Mouse (Mus musculus): Measurements from ENCODE around the gene Syngr2. TPM values are rescaled to one million over a fixed set of nuclear protein-coding genes. Genes with fewer than 3 reads are reported as not detected.

The Syngr2 gene
- total and polyA plus RNA-seq, 2 experiments from 2014 or later: 14.0 to 25.3 TPM

DNA sequence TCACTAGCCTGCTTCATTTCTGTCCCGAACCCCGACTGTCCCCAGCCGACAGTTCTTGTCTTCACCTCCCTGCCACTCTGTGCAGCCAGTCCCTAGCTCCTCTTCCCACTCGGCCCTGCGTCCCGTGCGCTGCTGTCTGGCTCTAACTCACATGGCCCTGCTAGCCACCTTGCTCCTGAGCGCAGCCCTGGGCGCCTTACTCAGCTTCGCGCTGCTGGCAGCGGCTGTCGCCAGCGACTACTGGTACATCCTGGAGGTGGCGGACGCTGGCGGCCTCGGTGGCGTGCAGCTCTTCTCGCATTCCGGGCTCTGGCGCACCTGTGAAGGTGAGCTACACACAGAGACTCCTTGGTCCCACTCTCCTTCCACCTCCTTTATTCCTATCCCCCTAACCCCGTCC is 51.1 kb downstream of the Syngr2 start, which contains the start of gene Tmem235:
Gene Tmem235 (plus strand): TSS at position 152 of the 400 bp plus-strand sequence.
- Histone ChIP-seq H3K9ac (replicated peaks; ENCODE audit: low read length, poor library complexity, severe bottlenecking) (no peak within 1 kb of the TSS), H3K27me3 (ENCODE audit: insufficient read depth, low read length) (peaks cover 18% of the 10 kb centered on the region), H3K4me1 (ENCODE audit: insufficient read depth, low read length) (no peaks in the 10 kb centered on the region), H3K9me3 (ENCODE audit: low read length) (no peaks in the 10 kb centered on the region), H3K4me3 (ENCODE audit: low read depth, low read length) (no peak within 1 kb of the TSS), H3K4me2 (ENCODE audit: low read depth, low read length, poor library complexity, severe bottlenecking) (no peak within 1 kb of the TSS), H3K36me3 (ENCODE audit: insufficient read depth, low read length) (no peaks in the 10 kb centered on the region), H3K27ac (ENCODE audit: low read depth, low read length) (no peak within 1 kb of the TSS)
- DNase-seq (ENCODE audit: low spot score): no peak
- no peak for ATAC-seq (ENCODE audit: low FRiP score)
- no peak for TF ChIP-seq CTCF (IDR thresholded peaks at IDR 0.05)
- WGBS: 7% methylated on average over 23 of the region's 23 CpGs

DNA sequence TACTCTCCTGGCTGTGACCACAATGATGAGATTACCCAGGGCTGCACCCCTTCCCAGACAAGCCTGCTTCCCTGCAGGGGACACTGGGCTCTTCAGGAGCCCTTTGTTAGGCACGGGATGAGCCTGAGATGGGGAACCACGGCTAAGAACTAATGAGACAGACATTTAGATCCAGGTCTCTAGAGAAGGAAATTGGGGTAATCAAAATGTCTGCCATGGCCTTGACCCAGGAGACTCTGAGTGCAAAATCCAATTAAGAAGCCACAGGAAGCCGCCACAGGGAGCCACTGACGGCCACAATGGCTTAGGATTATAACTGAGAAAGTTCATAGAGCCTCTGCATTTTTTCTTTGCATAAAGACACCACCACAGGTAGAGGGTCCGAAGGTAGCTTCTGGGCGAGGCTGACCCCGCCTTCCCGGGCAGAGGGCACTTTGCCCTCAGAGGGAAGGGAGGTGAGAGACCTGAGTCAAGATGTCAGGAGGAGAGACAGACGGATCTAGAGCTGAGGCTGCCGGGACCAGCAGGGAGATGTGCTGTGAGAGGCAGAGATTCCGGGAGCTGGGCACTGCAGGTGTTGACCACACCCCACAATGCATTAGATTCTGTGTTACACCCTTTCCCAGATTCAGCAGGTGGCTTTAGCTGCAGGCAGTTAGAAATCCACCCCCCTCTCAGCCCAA is 53.8 kb downstream of the Syngr2 start:
- ATAC-seq (ENCODE audit: low FRiP score) (no peak), DNase-seq (ENCODE audit: low spot score) (no peak)
- peaks cover 18% of the 10 kb centered on the region for H3K27me3 ChIP-seq (ENCODE audit: insufficient read depth, low read length)
- no peaks in the 10 kb centered on the region for H3K9me3 ChIP-seq (ENCODE audit: low read length)
- H3K4me2 ChIP-seq (ENCODE audit: low read depth, low read length, poor library complexity, severe bottlenecking): no peak overlapping the region
- H3K4me3 ChIP-seq (ENCODE audit: low read depth, low read length): no peak overlapping the region
- TF ChIP-seq CTCF (IDR thresholded peaks at IDR 0.05): no peak
- no peak overlapping the region for H3K9ac ChIP-seq (replicated peaks; ENCODE audit: low read length, poor library complexity, severe bottlenecking)
- H3K4me1 ChIP-seq (ENCODE audit: insufficient read depth, low read length): no peaks in the 10 kb centered on the region
- 0 out of 2 replicates have a peak, but pooled peaks cover 3% of the 10 kb centered on the region for H3K36me3 ChIP-seq (ENCODE audit: insufficient read depth, low read length)
- H3K27ac ChIP-seq (ENCODE audit: low read depth, low read length): no peak overlapping the region
- 28% methylated on average over 11 of the region's 11 CpGs for WGBS

Other genes with a start within 250 kb of the Syngr2 start
- 78.4 and 79.8 TPM in 2 replicates for gene Tnrc6c, start 155.4 kb upstream of the Syngr2 start, total RNA-seq (2014; rRNA removed)
- gene Tnrc6c, start 155.4 kb upstream of the Syngr2 start, polyA plus RNA-seq (2015; fragmentation: Nextera tagmentation; extraction: Ambion mirVana): 22.8 and 26.5 TPM in 2 replicates
- 0.33 and 3.2 TPM in 2 replicates for gene Tmc8, start 27.6 kb upstream of the Syngr2 start, total RNA-seq (2014; rRNA removed)
- gene Tmc8, start 27.6 kb upstream of the Syngr2 start, polyA plus RNA-seq (2015; fragmentation: Nextera tagmentation; extraction: Ambion mirVana): 0.79 and 1.2 TPM in 2 replicates
- gene Tmc6, start 27.5 kb upstream of the Syngr2 start, total RNA-seq (2014; rRNA removed): 2.8 and 3.9 TPM in 2 replicates
- 2.2 and 3.1 TPM in 2 replicates for gene Tmc6, start 27.5 kb upstream of the Syngr2 start, polyA plus RNA-seq (2015; fragmentation: Nextera tagmentation; extraction: Ambion mirVana)
- not detected in 2 replicates for gene 6030468B19Rik, start 12.0 kb upstream of the Syngr2 start, total RNA-seq (2014; rRNA removed)
- not detected in 2 replicates for gene 6030468B19Rik, start 12.0 kb upstream of the Syngr2 start, polyA plus RNA-seq (2015; fragmentation: Nextera tagmentation; extraction: Ambion mirVana)
- gene Gm20708, start within 50 bp of the Syngr2 start, total RNA-seq (2014; rRNA removed): 2.4 TPM in 1 of 2 replicates, not detected in the other
- 1.2 and 2.7 TPM in 2 replicates for gene Gm20708, start within 50 bp of the Syngr2 start, polyA plus RNA-seq (2015; fragmentation: Nextera tagmentation; extraction: Ambion mirVana)
- 5.1 and 11.1 TPM in 2 replicates for gene Afmid, start 16.3 kb downstream of the Syngr2 start, total RNA-seq (2014; rRNA removed)
- gene Afmid, start 16.3 kb downstream of the Syngr2 start, polyA plus RNA-seq (2015; fragmentation: Nextera tagmentation; extraction: Ambion mirVana): 9.1 and 10.4 TPM in 2 replicates
- gene Tk1, start 16.4 kb downstream of the Syngr2 start, total RNA-seq (2014; rRNA removed): 6.3 and 8.8 TPM in 2 replicates
- gene Tk1, start 16.4 kb downstream of the Syngr2 start, polyA plus RNA-seq (2015; fragmentation: Nextera tagmentation; extraction: Ambion mirVana): 6.0 and 6.5 TPM in 2 replicates
- 3.2 and 6.0 TPM in 2 replicates for gene Birc5, start 39.6 kb downstream of the Syngr2 start, total RNA-seq (2014; rRNA removed)
- 13.1 and 13.2 TPM in 2 replicates for gene Birc5, start 39.6 kb downstream of the Syngr2 start, polyA plus RNA-seq (2015; fragmentation: Nextera tagmentation; extraction: Ambion mirVana)
- gene Tmem235, start 51.1 kb downstream of the Syngr2 start, total RNA-seq (2014; rRNA removed): 0.16 TPM in 1 of 2 replicates, not detected in the other
- gene Tmem235, start 51.1 kb downstream of the Syngr2 start, polyA plus RNA-seq (2015; fragmentation: Nextera tagmentation; extraction: Ambion mirVana): not detected in 2 replicates
- 3.8 and 4.2 TPM in 2 replicates for gene Tha1, start 63.8 kb downstream of the Syngr2 start, total RNA-seq (2014; rRNA removed)
- 3.0 and 3.5 TPM in 2 replicates for gene Tha1, start 63.8 kb downstream of the Syngr2 start, polyA plus RNA-seq (2015; fragmentation: Nextera tagmentation; extraction: Ambion mirVana)
- 7.3 and 8.5 TPM in 2 replicates for gene Socs3, start 160.4 kb downstream of the Syngr2 start, total RNA-seq (2014; rRNA removed)
- 4.4 and 4.9 TPM in 2 replicates for gene Socs3, start 160.4 kb downstream of the Syngr2 start, polyA plus RNA-seq (2015; fragmentation: Nextera tagmentation; extraction: Ambion mirVana)
- 62.0 and 72.2 TPM in 2 replicates for gene Pgs1, start 176.6 kb downstream of the Syngr2 start, total RNA-seq (2014; rRNA removed)
- 55.0 and 61.8 TPM in 2 replicates for gene Pgs1, start 176.6 kb downstream of the Syngr2 start, polyA plus RNA-seq (2015; fragmentation: Nextera tagmentation; extraction: Ambion mirVana)